Comparison of ENCODE assay signal across 1 mouse cellular context in the genomic region with DNA sequence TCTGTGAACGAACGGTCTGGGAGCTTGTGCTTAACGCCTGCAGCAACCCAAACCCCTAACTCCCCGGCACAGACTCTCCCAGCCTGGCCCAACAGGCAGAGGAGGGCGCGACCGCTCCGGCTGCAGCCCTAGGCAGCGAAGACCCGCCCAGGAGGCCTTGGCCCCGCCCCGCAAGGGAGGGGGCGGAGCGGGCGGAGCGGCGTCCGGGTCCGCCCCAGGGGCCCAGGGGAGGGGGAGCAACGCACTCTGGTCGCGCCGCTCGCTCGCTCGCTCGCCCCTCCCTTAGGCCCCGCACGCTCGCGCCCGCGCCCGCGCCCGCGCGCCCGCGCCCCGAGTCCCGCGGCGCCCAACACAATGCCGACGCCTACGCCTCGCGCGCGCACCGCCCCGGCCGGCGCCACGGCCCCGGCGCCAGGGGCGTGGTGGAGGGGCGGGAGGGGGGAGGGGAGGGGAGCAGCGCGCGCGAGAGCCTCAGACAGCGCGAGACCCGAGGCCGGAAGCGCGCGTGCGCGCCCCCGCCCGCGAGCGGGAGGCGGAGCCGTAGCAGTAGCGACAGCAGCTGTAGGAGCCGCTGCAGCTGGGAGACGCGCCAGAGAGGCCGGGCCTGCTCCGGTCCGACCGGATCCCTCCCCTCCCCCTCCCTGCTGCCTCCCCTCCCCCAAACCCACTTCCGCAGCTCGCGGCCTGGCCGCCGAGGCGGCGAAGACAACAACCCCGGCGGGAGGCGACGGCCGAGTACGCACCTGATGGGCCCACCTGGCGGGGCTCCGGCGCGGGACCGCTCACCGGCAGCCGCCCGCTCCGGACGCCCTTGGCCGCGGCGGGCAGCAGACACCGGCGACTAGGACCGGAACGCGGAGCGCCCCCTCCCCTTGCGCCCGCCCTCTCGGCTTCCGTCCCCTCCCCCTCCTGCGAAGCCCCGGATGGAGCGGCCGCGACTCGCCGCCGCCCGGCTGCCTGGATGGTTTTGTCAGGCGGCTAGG.
TF ChIP-seq lines count a peak whose summit lies in the region.

No protein-coding gene starts in this region.

TF ChIP-seq in CH12.LX, 34 proteins besides CTCF, POLR2A, EP300 and RAD21:
- TF ChIP-seq GABPA (IDR thresholded peaks at IDR 0.05; ENCODE audit: insufficient replicate concordance, low read depth, low read length), result no peak
- no peak for TF ChIP-seq E2F4 (IDR thresholded peaks at IDR 0.05; ENCODE audit: insufficient replicate concordance, low read depth, low read length)
- no peak for TF ChIP-seq MEF2A (IDR thresholded peaks at IDR 0.05; ENCODE audit: borderline replicate concordance, low read depth, low read length)
- no peak for TF ChIP-seq USF1 (IDR thresholded peaks at IDR 0.05; ENCODE audit: low read depth, low read length)
- peak; percentile 75 for TF ChIP-seq NRF1 (IDR thresholded peaks at IDR 0.05; ENCODE audit: low read depth, low read length)
- no peak for TF ChIP-seq USF2 (conservative IDR thresholded peaks at IDR 0.05; ENCODE audit: low read depth, low read length)
- no peak for TF ChIP-seq SMC3 (IDR thresholded peaks at IDR 0.05; ENCODE audit: low read depth, low read length)
- peak; percentile 50; the same call in 1 of the 2 replicates for TF ChIP-seq TCF12 (IDR thresholded peaks at IDR 0.05; ENCODE audit: low read depth, low read length)
- peak; percentile 72 for TF ChIP-seq ELF1 (IDR thresholded peaks at IDR 0.05; ENCODE audit: low read depth, low read length)
- TF ChIP-seq MAZ (IDR thresholded peaks at IDR 0.05; ENCODE audit: low read depth, low read length), result peak; percentile 77
- TF ChIP-seq CHD1 (IDR thresholded peaks at IDR 0.05; ENCODE audit: low read depth, low read length), result no peak
- no peak for TF ChIP-seq RCOR1 (conservative IDR thresholded peaks at IDR 0.05; ENCODE audit: low read depth, low read length)
- peak; percentile 22; the same call in 1 of the 2 replicates for TF ChIP-seq IRF4 (IDR thresholded peaks at IDR 0.05; ENCODE audit: low read depth, low read length)
- TF ChIP-seq MAX (IDR thresholded peaks at IDR 0.05; ENCODE audit: low read length), result peak; percentile 20; the same call in 1 of the 2 replicates
- no peak for TF ChIP-seq UBTF (IDR thresholded peaks at IDR 0.05; ENCODE audit: low read depth, low read length)
- TF ChIP-seq ZC3H11A (IDR thresholded peaks at IDR 0.05; ENCODE audit: low read depth, low read length), result no peak
- 0 out of 2 replicates have a peak, but pooled peaks have one; percentile 15 for TF ChIP-seq TBP (conservative IDR thresholded peaks at IDR 0.05; ENCODE audit: low read depth, low read length)
- TF ChIP-seq HCFC1 (IDR thresholded peaks at IDR 0.05; ENCODE audit: low read depth, low read length), result peak; percentile 70
- TF ChIP-seq NELFE (IDR thresholded peaks at IDR 0.05; ENCODE audit: low read depth, low read length), result peak; percentile 42; the same call in 1 of the 2 replicates
- TF ChIP-seq PAX5 (IDR thresholded peaks at IDR 0.05; ENCODE audit: low read length), result no peak
- TF ChIP-seq CHD2 (IDR thresholded peaks at IDR 0.05; ENCODE audit: low read length), result peak; percentile 97
- no peak for TF ChIP-seq POLR2AphosphoS2 (IDR thresholded peaks at IDR 0.05; ENCODE audit: low read depth, low read length)
- TF ChIP-seq ETS1 (conservative IDR thresholded peaks at IDR 0.05; ENCODE audit: low read depth, low read length), result no peak; the same call in 1 of the 2 replicates
- no peak for TF ChIP-seq ZMIZ1 (IDR thresholded peaks at IDR 0.05; ENCODE audit: low read depth, low read length)
- TF ChIP-seq MYC (IDR thresholded peaks at IDR 0.05; ENCODE audit: low read depth, low read length), result no peak
- TF ChIP-seq JUN (IDR thresholded peaks at IDR 0.05; ENCODE audit: insufficient read depth, low read depth, low read length), result no peak
- no peak for TF ChIP-seq KAT2A (IDR thresholded peaks at IDR 0.05; ENCODE audit: insufficient replicate concordance, low read length)
- no peak for TF ChIP-seq MAFK (IDR thresholded peaks at IDR 0.05; ENCODE audit: insufficient replicate concordance, low read length)
- TF ChIP-seq ZKSCAN1 (IDR thresholded peaks at IDR 0.05; ENCODE audit: borderline replicate concordance, low read depth, low read length), result no peak
- TF ChIP-seq BHLHE40 (IDR thresholded peaks at IDR 0.05; ENCODE audit: low read depth, low read length), result peak; percentile 39; the same call in 1 of the 2 replicates
- TF ChIP-seq JUND (conservative IDR thresholded peaks at IDR 0.05; ENCODE audit: low read depth, low read length), result no peak
- peak; percentile 50 for TF ChIP-seq SIN3A (IDR thresholded peaks at IDR 0.05; ENCODE audit: low read length)
- TF ChIP-seq ZNF384 (IDR thresholded peaks at IDR 0.05; ENCODE audit: low read depth, low read length), result no peak
- peak; percentile 45; the same call in 1 of the 2 replicates for TF ChIP-seq MXI1 (IDR thresholded peaks at IDR 0.05; ENCODE audit: low read depth, low read length)
